In the genomic region with DNA sequence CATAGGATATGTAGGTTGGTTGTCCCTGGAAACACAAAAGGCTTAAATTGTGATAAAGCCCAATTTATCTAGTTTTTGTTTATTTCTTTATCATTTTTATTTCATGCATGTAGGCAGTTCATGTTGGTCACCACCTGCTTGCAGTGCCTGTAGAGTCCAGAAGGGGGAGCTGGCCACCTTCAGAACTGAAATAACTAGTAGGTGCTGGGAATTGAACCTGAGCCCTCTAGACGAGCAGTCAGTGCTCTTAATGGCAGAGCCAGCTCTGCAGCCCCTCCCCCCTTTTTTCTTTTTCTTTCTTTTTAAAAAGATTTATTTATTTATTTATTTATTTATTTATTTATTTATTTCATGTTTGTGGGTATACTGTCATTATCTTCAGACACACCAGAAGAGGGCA, we compare ENCODE assay signal across 14 mouse cellular contexts. TPM values are rescaled to one million over a fixed set of nuclear protein-coding genes. Genes with fewer than 3 reads are reported as not detected.
DNase-seq lines count a peak whose midpoint lies in the region; ATAC-seq and TF ChIP-seq lines count a peak whose summit lies in the region.
"Had no signal": no experiment of that assay in that cellular context is flagged by ENCODE, and none has a peak within 500 bp of the region (broad histone marks: within the 10 kb centered on the region; RNA-seq: fewer than 3 reads in every experiment).

No protein-coding gene starts in this region.

- TF ChIP-seq POLR2A in liver, adult 2 months (IDR thresholded peaks at IDR 0.05; ENCODE audit: extremely low read depth, insufficient read depth, low read length): no peak

- H3K4me1 ChIP-seq in liver, adult 2 months (ENCODE audit: control insufficient read depth, insufficient read depth, low read length): no peaks in the 10 kb centered on the region
- H3K4me1 ChIP-seq in liver, embryonic 12.5 days: no peaks in the 10 kb centered on the region
- no peaks in the 10 kb centered on the region; the same call in 1 of the 2 replicates for H3K4me1 ChIP-seq in E14TG2a.4 (replicated peaks; ENCODE audit: low read depth, low read length)
- H3K4me1 ChIP-seq: kidney, embryonic 15.5 days had no signal

- H3K9me3 ChIP-seq in liver, embryonic 12.5 days (replicated peaks): no peaks in the 10 kb centered on the region
- no peaks in the 10 kb centered on the region for H3K9me3 ChIP-seq in E14TG2a.4 (ENCODE audit: low read length)
- H3K9me3 ChIP-seq: kidney, embryonic 15.5 days had no signal

- H3K79me2 ChIP-seq in liver, adult 2 months (ENCODE audit: control insufficient read depth, insufficient read depth, low read length): no peaks in the 10 kb centered on the region

- 0 out of 2 replicates have a peak, but pooled peaks cover 4% of the 10 kb centered on the region for H3K27me3 ChIP-seq in liver, adult 2 months (ENCODE audit: control insufficient read depth, insufficient read depth, low read length)
- H3K27me3 ChIP-seq in liver, embryonic 12.5 days (replicated peaks): peaks cover 19% of the 10 kb centered on the region
- peaks cover 28% of the 10 kb centered on the region for H3K27me3 ChIP-seq in E14TG2a.4 (ENCODE audit: insufficient read depth, low read length)

- no peak for DNase-seq in liver, adult 2 months (ENCODE audit: extremely low read depth, low read depth, low spot score)
- peak; percentile 78 for DNase-seq in ZHBTc4 (ENCODE audit: low read depth, low spot score)
- no peak for DNase-seq in left cerebral cortex, postnatal 25 days (ENCODE audit: low spot score in 2 of 2)
- no peak for DNase-seq in frontal cortex, postnatal 25 days (ENCODE audit: low spot score in 2 of 2)
- DNase-seq: cerebellum, postnatal 36 days; heart, postnatal 14 days; lung, postnatal 14 days; thymus, adult 18-20 months had no signal

- no peak for ATAC-seq in liver, embryonic 12.5 days
- ATAC-seq in megakaryocyte-erythroid progenitor cell, adult 5-6 weeks (replicated peaks; ENCODE audit: low FRiP score, low TSS enrichment, poor library complexity, severe bottlenecking): 0 out of 2 replicates have a peak, but pooled peaks have one; percentile 30

- no peak overlapping the region for H3K9ac ChIP-seq in liver, adult 2 months (ENCODE audit: low read depth, low read length)
- no peak overlapping the region for H3K9ac ChIP-seq in liver, embryonic 12.5 days
- H3K9ac ChIP-seq: kidney, embryonic 15.5 days had no signal

- TF ChIP-seq CTCF in liver, adult 2 months (IDR thresholded peaks at IDR 0.05; ENCODE audit: low read depth, low read length): peak; percentile 25; the same call in 1 of the 2 replicates
- peak; percentile 82 for TF ChIP-seq CTCF in E14TG2a.4 (conservative IDR thresholded peaks at IDR 0.05; ENCODE audit: low read length)

- intact Hi-C loops in left cerebral cortex, postnatal 25 days (cut with DNase I): no loop called here

- no peak overlapping the region for H3K4me2 ChIP-seq in liver, embryonic 12.5 days
- H3K4me2 ChIP-seq: kidney, embryonic 15.5 days had no signal

- no peak overlapping the region for H3K27ac ChIP-seq in liver, adult 2 months (replicated peaks; ENCODE audit: insufficient read depth, low read depth, low read length)
- no peak overlapping the region for H3K27ac ChIP-seq in liver, embryonic 12.5 days
- H3K27ac ChIP-seq: kidney, embryonic 15.5 days had no signal

- 86% methylated on average over 1 of the region's 1 CpGs for WGBS in liver, adult 2 months
- WGBS in liver, embryonic 12.5 days (ENCODE audit: insufficient replicate concordance): 63% methylated on average over 1 of the region's 1 CpGs

- H3K4me3 ChIP-seq in liver, adult 2 months (ENCODE audit: insufficient read depth, low read depth, low read length): no peak overlapping the region
- no peak overlapping the region for H3K4me3 ChIP-seq in liver, embryonic 12.5 days
- no peak overlapping the region for H3K4me3 ChIP-seq in E14TG2a.4 (replicated peaks; ENCODE audit: low read length)
- H3K4me3 ChIP-seq: erythroblast, embryonic 14.5 days; kidney, embryonic 15.5 days; myocyte had no signal

- H3K36me3 ChIP-seq in liver, adult 2 months (ENCODE audit: control insufficient read depth, insufficient read depth, low read length): no peaks in the 10 kb centered on the region
- H3K36me3 ChIP-seq in liver, embryonic 12.5 days: no peaks in the 10 kb centered on the region
- H3K36me3 ChIP-seq in E14TG2a.4 (ENCODE audit: insufficient read depth, low read length): no peaks in the 10 kb centered on the region
- H3K36me3 ChIP-seq: kidney, embryonic 15.5 days had no signal

RNA-seq across cellular contexts. Expression of gene Kcnk13, which starts 9.4 kb away (rescaled TPM):
- 0.34 and 0.65 TPM in 2 replicates for total RNA-seq in liver, adult 2 months (2014; rRNA removed)
- polyA plus RNA-seq in liver, adult 2 months (2012; rRNA removed): 0.22 and 0.23 TPM in 2 replicates
- polyA plus RNA-seq in liver, embryonic 12.5 days (2016; fragmentation: Nextera tagmentation; extraction: Ambion mirVana): 0.46 and 0.59 TPM in 2 replicates
- total RNA-seq in megakaryocyte-erythroid progenitor cell, adult 5-6 weeks (2014; fragmentation: Nextera tagmentation): not detected in 2 replicates
- total RNA-seq in megakaryocyte-erythroid progenitor cell, adult 5-6 weeks (2017): 0.38 TPM in 1 of 2 replicates, not detected in the other
- total RNA-seq in left cerebral cortex, postnatal 25 days (2021): 1 to 10 TPM; 5.9 to 7.2 TPM
- polyA plus RNA-seq: erythroblast, embryonic 14.5 days had no signal
